Mouse (Mus musculus): Measurements from ENCODE around the gene Cacnb4.

- TF ChIP-seq CTCF (IDR thresholded peaks at IDR 0.05; ENCODE audit: low read depth, low read length), result no peak
- no peak for TF ChIP-seq POLR2A (IDR thresholded peaks at IDR 0.05; ENCODE audit: insufficient read depth, low read length)
These were observed 128.2 kb downstream of the Cacnb4 start for GRCm38 (mm10) chr2:52548401-52548800.

Measured in ES-Bruce4 (cell line).